Mouse (Mus musculus): Measurements from ENCODE around the gene Prom2. TPM values are rescaled to one million over a fixed set of nuclear protein-coding genes. Genes with fewer than 3 reads are reported as not detected.

The Prom2 gene
- 1 to 10 TPM in 1 of 2 experiments, under 1 TPM in 1; 0.48 to 1.2 TPM for polyA plus RNA-seq (2017; shearing (Covaris generic))

GRCm38 (mm10) chr2:127541185-127541584 lies at the start of gene Prom2:
Prom2 (minus strand) TSS chr2:127541467.

GRCm38 (mm10) chr2:127586694-127587513 lies 45.6 kb upstream of the Prom2 start, which contains the start of the genes Zfp661 and Mrps5:
Zfp661 (minus strand) TSS chr2:127587094.
Mrps5 (plus strand) TSS chr2:127587222.

GRCm38 (mm10) chr2:127522006-127522441 lies 19.2 kb downstream of the Prom2 start, which contains the start of gene Kcnip3:
Kcnip3 (minus strand) TSS chr2:127522094.

Other genes with a start within 250 kb of the Prom2 start
- gene Dusp2, start 205.3 kb downstream of the Prom2 start, polyA plus RNA-seq (2017; shearing (Covaris generic)): 100 to 1,000 TPM; 344 to 424 TPM
- 1 to 10 TPM in 1 of 2 experiments, under 1 TPM in 1; 0.11 to 1.0 TPM for gene Astl, start 202.8 kb downstream of the Prom2 start, polyA plus RNA-seq (2017; shearing (Covaris generic))
- 1 to 10 TPM in 1 of 2 experiments, under 1 TPM in 1; 0.40 to 1.7 TPM for gene Adra2b, start 178.3 kb downstream of the Prom2 start, polyA plus RNA-seq (2017; shearing (Covaris generic))
- 1 to 10 TPM in 1 of 2 experiments, under 1 TPM in 1; 0.22 to 1.1 TPM for gene Gpat2, start 116.3 kb downstream of the Prom2 start, polyA plus RNA-seq (2017; shearing (Covaris generic))
- gene Fahd2a, start 96.9 kb downstream of the Prom2 start, polyA plus RNA-seq (2017; shearing (Covaris generic)): 10 to 100 TPM; 24.8 to 25.3 TPM
- gene Kcnip3, start 19.4 kb downstream of the Prom2 start, polyA plus RNA-seq (2017; shearing (Covaris generic)): 1 to 10 TPM in 1 of 2 experiments, under 1 TPM in 1; 0.34 to 1.2 TPM
- gene Zfp661, start 45.6 kb upstream of the Prom2 start, polyA plus RNA-seq (2017; shearing (Covaris generic)): 1 to 10 TPM; 2.9 to 3.2 TPM
- 100 to 1,000 TPM; 123 to 125 TPM for gene Mrps5, start 45.8 kb upstream of the Prom2 start, polyA plus RNA-seq (2017; shearing (Covaris generic))
- gene Mal, start 115.2 kb upstream of the Prom2 start, polyA plus RNA-seq (2017; shearing (Covaris generic)): 1 to 10 TPM in 1 of 2 experiments, under 1 TPM in 1; 0.22 to 1.4 TPM
- under 1 TPM in 1 of 2 experiments, not detected in 1; 0.13 TPM for gene Mall, start 188.5 kb upstream of the Prom2 start, polyA plus RNA-seq (2017; shearing (Covaris generic))
- 1 to 10 TPM in 1 of 2 experiments, under 1 TPM in 1; 0.69 to 2.0 TPM for gene Nphp1, start 247.4 kb upstream of the Prom2 start, polyA plus RNA-seq (2017; shearing (Covaris generic))